Mouse (Mus musculus) CH12.LX (cell line): ENCODE data around the gene Ddx20. TPM values are rescaled to one million over a fixed set of nuclear protein-coding genes. Genes with fewer than 3 reads are reported as not detected.

Experiments used
- DNase-seq: peaks from one replicate; pipeline ENCODE4 v3.0.0-alpha.2; 2013; ENCODE audit errors: extremely low read depth
- H3K27ac ChIP-seq: 2 replicates; pipeline ENCODE4 v1.5.1; 2012; ENCODE audit warnings: low read depth, mild to moderate bottlenecking, control low read depth, moderate library complexity; ENCODE audit not compliant: insufficient read depth
- H3K27me3 ChIP-seq: replicated peaks from 2 replicates; pipeline ENCODE3; 2012; ENCODE audit warnings: inconsistent platforms
- H3K36me3 ChIP-seq, 2 experiments: replicated peaks in 1 of 2; 2 replicates each; pipeline versions ENCODE3 to v1.6.1; 2012; ENCODE audit warnings: inconsistent platforms in 1 of 2, low read length in 1 of 2, mild to moderate bottlenecking in 1 of 2, mixed read lengths in 1 of 2, moderate library complexity in 1 of 2; ENCODE audit not compliant: control insufficient read depth in 1 of 2, insufficient read depth in 1 of 2
- H3K4me1 ChIP-seq, 2 experiments: 2 replicates each; pipeline ENCODE4 v1.6.1; 2012; ENCODE audit warnings: inconsistent platforms in 1 of 2, moderate library complexity in 1 of 2; ENCODE audit not compliant: insufficient read depth in 2 of 2, control insufficient read depth in 1 of 2
- H3K4me2 ChIP-seq: 2 replicates; pipeline ENCODE4 v1.6.1; 2012; ENCODE audit warnings: low read depth, mild to moderate bottlenecking, control low read depth; ENCODE audit not compliant: poor library complexity, insufficient read depth, severe bottlenecking
- H3K4me3 ChIP-seq, 3 experiments: fragments of 150-350 bp in 1 of 3; sonication (generic) in 1 of 3; replicated peaks in 1 of 3; 2 replicates each; pipeline versions ENCODE3 to v1.5.1; 2011 to 2012; ENCODE audit warnings: low read depth in 2 of 3, low read length in 2 of 3, mild to moderate bottlenecking in 2 of 3, moderate library complexity in 2 of 3, control low read depth in 1 of 3, improper control_type of control experiment in 1 of 3, inconsistent platforms in 1 of 3, mixed read lengths in 1 of 3; ENCODE audit not compliant: poor library complexity in 1 of 3
- H3K79me2 ChIP-seq: replicated peaks from 2 replicates; pipeline ENCODE4 v1.6.1; 2012; ENCODE audit warnings: mild to moderate bottlenecking, moderate library complexity; ENCODE audit not compliant: control insufficient read depth, poor library complexity, insufficient read depth, severe bottlenecking; ENCODE audit errors: extremely low read depth
- H3K9ac ChIP-seq: 2 replicates; pipeline ENCODE4 v1.6.1; 2012; ENCODE audit warnings: low read depth, mild to moderate bottlenecking, control low read depth, moderate library complexity; ENCODE audit not compliant: insufficient read depth
- H3K9me3 ChIP-seq: replicated peaks from 2 replicates; pipeline ENCODE3; 2012; ENCODE audit warnings: low read length, inconsistent platforms, mixed read lengths
- E2F4 ChIP-seq: IDR thresholded peaks from 2 replicates; pipeline ENCODE4 v1.6.1; 2011; ENCODE audit warnings: low read depth, low read length, improper control_type of control experiment; ENCODE audit not compliant: insufficient replicate concordance
- ETS1 ChIP-seq: conservative IDR thresholded peaks from 2 replicates; pipeline ENCODE4 v1.6.1; 2012; ENCODE audit warnings: low read depth, mild to moderate bottlenecking, inconsistent platforms, low read length, improper control_type of control experiment, moderate library complexity
- GABPA ChIP-seq: IDR thresholded peaks from 2 replicates; pipeline ENCODE4 v1.6.1; 2012; ENCODE audit warnings: low read depth, low read length, improper control_type of control experiment, inconsistent platforms; ENCODE audit not compliant: insufficient replicate concordance
- IRF4 ChIP-seq: IDR thresholded peaks from 2 replicates; pipeline ENCODE4 v1.6.1; 2014; ENCODE audit warnings: low read depth, mild to moderate bottlenecking, inconsistent platforms, low read length, improper control_type of control experiment
- JUN ChIP-seq: IDR thresholded peaks from 2 replicates; pipeline ENCODE4 v1.6.1; 2011; ENCODE audit warnings: low read depth, mild to moderate bottlenecking, low read length, improper control_type of control experiment, moderate library complexity; ENCODE audit not compliant: insufficient read depth
- MAFK ChIP-seq: IDR thresholded peaks from 2 replicates; pipeline ENCODE4 v1.6.1; 2011; ENCODE audit warnings: low read length, improper control_type of control experiment; ENCODE audit not compliant: insufficient replicate concordance
- MAX ChIP-seq: IDR thresholded peaks from 2 replicates; pipeline ENCODE4 v1.6.1; 2011; ENCODE audit warnings: low read length, improper control_type of control experiment
- MAZ ChIP-seq: IDR thresholded peaks from 2 replicates; pipeline ENCODE4 v1.6.1; 2012; ENCODE audit warnings: low read depth, mild to moderate bottlenecking, inconsistent platforms, low read length, improper control_type of control experiment, moderate library complexity
- MYC ChIP-seq: IDR thresholded peaks from 2 replicates; pipeline ENCODE4 v1.6.1; 2011; ENCODE audit warnings: low read depth, mild to moderate bottlenecking, improper control_type of control experiment, low read length
- NRF1 ChIP-seq: IDR thresholded peaks from 2 replicates; pipeline ENCODE4 v1.6.1; 2014; ENCODE audit warnings: low read depth, mild to moderate bottlenecking, inconsistent platforms, low read length, improper control_type of control experiment, moderate library complexity
- RAD21 ChIP-seq: IDR thresholded peaks from 2 replicates; pipeline ENCODE4 v1.6.1; 2011; ENCODE audit warnings: low read depth, mild to moderate bottlenecking, low read length, improper control_type of control experiment, moderate library complexity
- RCOR1 ChIP-seq: conservative IDR thresholded peaks from 2 replicates; pipeline ENCODE4 v1.6.1; 2012; ENCODE audit warnings: low read depth, mild to moderate bottlenecking, inconsistent platforms, low read length, improper control_type of control experiment
- SIN3A ChIP-seq: IDR thresholded peaks from 2 replicates; pipeline ENCODE4 v1.6.1; 2012; ENCODE audit warnings: low read length, improper control_type of control experiment, inconsistent platforms
- UBTF ChIP-seq: IDR thresholded peaks from 2 replicates; pipeline ENCODE4 v1.6.1; 2012; ENCODE audit warnings: low read depth, mild to moderate bottlenecking, inconsistent platforms, low read length, improper control_type of control experiment, moderate library complexity
- ZKSCAN1 ChIP-seq: IDR thresholded peaks from 2 replicates; pipeline ENCODE4 v1.6.1; 2012; ENCODE audit warnings: low read depth, inconsistent platforms, low read length, improper control_type of control experiment, borderline replicate concordance
- ZNF384 ChIP-seq: IDR thresholded peaks from 2 replicates; pipeline ENCODE4 v1.6.1; 2012; ENCODE audit warnings: low read depth, low read length, improper control_type of control experiment, inconsistent platforms
- dilution Hi-C: fragments of 300-500 bp; cut with MboI; formaldehyde crosslinking; loops from 2 replicates; pipeline ENCODE4 v1.14.3; 2020; ENCODE audit warnings: low sequenced_read_pairs; ENCODE audit not compliant: extremely low pct_unique_long_range_greater_than_20kb, extremely low pct_ligation_motif_present
- in situ Hi-C: fragments of 300-500 bp; cut with MboI; formaldehyde crosslinking; loops from 3 replicates; pipeline ENCODE4 v1.14.3; 2019; ENCODE audit warnings: low sequenced_read_pairs, low pct_ligation_motif_present, low pct_unique_long_range_greater_than_20kb, mixed read lengths
- polyA plus RNA-seq: library from polyadenylated mRNA; unstranded; fragments of >175 nt; gene quantifications from 2 replicates; pipeline ENCODE4 v1.2.1, GENCODE M21; 2012; ENCODE audit warnings: low read depth; ENCODE audit not compliant: insufficient read length
- total RNA-seq, 2 experiments: library from RNA; depleted of rRNA; stranded (reverse); fragments of 300-350 nt in 1 of 2; fragments of >200 nt in 1 of 2; gene quantifications; 2 replicates each; pipeline ENCODE4 v1.2.3; 2012 to 2014

Ddx20 gene
- total and polyA plus RNA-seq, 3 experiments, result 30.8 to 66.5 (median 50.4) TPM

DNA sequence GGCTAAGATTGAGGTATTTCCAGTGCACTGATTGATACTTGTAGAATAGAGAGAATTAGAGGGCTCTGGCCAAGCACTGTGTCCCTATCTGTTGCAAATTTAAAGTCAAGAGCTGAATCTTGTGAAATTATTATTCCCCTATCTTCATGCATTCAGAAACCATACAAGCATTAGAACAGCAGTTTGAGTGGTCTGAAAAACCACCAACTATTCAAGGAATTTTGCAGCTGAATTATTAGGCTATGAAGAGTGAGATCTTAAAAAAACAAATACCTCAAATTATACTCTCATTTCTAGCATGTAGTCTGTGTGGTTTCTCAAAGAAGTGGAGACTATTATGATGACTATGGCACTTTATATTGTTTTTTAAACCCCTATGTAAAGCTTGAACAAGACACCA lies 47.9 kb upstream of the Ddx20 start:
- dilution Hi-C loops, result no loop called here
- TF ChIP-seq E2F4, result no peak
- TF ChIP-seq MYC, result no peak
- TF ChIP-seq MAX, result no peak
- no peak for TF ChIP-seq UBTF
- no peak for TF ChIP-seq JUN
- no peak for TF ChIP-seq RAD21
- TF ChIP-seq ETS1, result no peak
- no peak for TF ChIP-seq RCOR1
- TF ChIP-seq MAZ, result no peak
- no peak for TF ChIP-seq ZNF384
- TF ChIP-seq SIN3A, result no peak
- no peak for TF ChIP-seq ZKSCAN1
- TF ChIP-seq IRF4, result no peak
- no peak for TF ChIP-seq NRF1
- TF ChIP-seq GABPA, result no peak
- no peak for TF ChIP-seq MAFK
- TF ChIP-seq, all 38 proteins: peak for 0
- peaks cover 37 to 83% of the 10 kb centered on the region in 2 experiments for H3K36me3 ChIP-seq
- H3K79me2 ChIP-seq, result peaks cover 2% of the 10 kb centered on the region; the same call in 1 of the 2 replicates
- no peaks in the 10 kb centered on the region for H3K9me3 ChIP-seq
- in situ Hi-C loops, result no loop called here
- H3K9ac ChIP-seq, result no peak overlapping the region
- H3K4me1 ChIP-seq, result no peaks in the 10 kb centered on the region
- H3K27me3 ChIP-seq, result no peaks in the 10 kb centered on the region
- no peak overlapping the region for H3K27ac ChIP-seq
- H3K4me3 ChIP-seq, result no peak overlapping the region
- DNase-seq, result no peak
- no peak overlapping the region for H3K4me2 ChIP-seq

DNA sequence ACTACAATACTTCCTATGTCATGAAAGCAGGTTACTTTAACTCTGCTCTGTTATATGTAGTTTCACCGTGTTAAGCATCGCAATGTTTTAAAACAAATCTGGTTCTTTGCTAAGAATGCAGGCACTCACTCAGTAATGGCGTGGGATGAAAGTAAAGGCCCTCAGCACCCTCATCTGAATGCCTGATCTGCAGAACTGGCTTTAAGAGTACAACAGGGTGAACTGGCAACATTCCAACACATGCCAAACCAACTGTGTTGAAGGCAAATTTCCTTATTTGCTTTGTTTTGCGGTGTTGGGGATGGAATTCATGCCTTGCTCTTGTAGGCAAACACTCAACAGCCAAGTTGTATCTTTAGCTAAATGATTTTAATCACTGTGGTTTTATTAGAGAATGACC lies 46.2 kb upstream of the Ddx20 start:
- H3K9me3 ChIP-seq, result no peaks in the 10 kb centered on the region
- no peak overlapping the region for H3K4me3 ChIP-seq
- no peak overlapping the region for H3K4me2 ChIP-seq
- H3K4me1 ChIP-seq, result no peaks in the 10 kb centered on the region
- H3K9ac ChIP-seq, result no peak overlapping the region
- H3K27ac ChIP-seq, result no peak overlapping the region
- DNase-seq, result no peak
- H3K36me3 ChIP-seq, result peaks cover 36 to 82% of the 10 kb centered on the region in 2 experiments
- H3K79me2 ChIP-seq, result peaks cover 2% of the 10 kb centered on the region; the same call in 1 of the 2 replicates
- in situ Hi-C loops (no loop called here), dilution Hi-C loops (no loop called here)
- no peaks in the 10 kb centered on the region for H3K27me3 ChIP-seq
- TF ChIP-seq MAFK, result no peak
